Mouse (Mus musculus): ENCODE measurements around the gene Apc2.

Apc2 gene

GRCm38 (mm10) chr10:80347514-80347967 is 51.8 kb downstream of the Apc2 start:
- no peak for DNase-seq

- peak; percentile 75 for DNase-seq
These were observed 52.5 kb downstream of the Apc2 start, which contains the start of gene Adamtsl5 for GRCm38 (mm10) chr10:80348244-80348781. Gene Adamtsl5, minus strand, starts transcription at chr10:80348412.

- no peak for DNase-seq
These were observed 53.2 kb downstream of the Apc2 start for GRCm38 (mm10) chr10:80348981-80349380.

GRCm38 (mm10) chr10:80350292-80350691 is 54.5 kb downstream of the Apc2 start:
- DNase-seq, result peak; percentile 87

GRCm38 (mm10) chr10:80351896-80352295 is 56.1 kb downstream of the Apc2 start:
- DNase-seq, result no peak

GRCm38 (mm10) chr10:80352727-80353126 is 57.0 kb downstream of the Apc2 start:
- no peak for DNase-seq

GRCm38 (mm10) chr10:80355431-80355830 is 59.7 kb downstream of the Apc2 start:
- no peak for DNase-seq

- DNase-seq, result no peak
These were observed 60.4 kb downstream of the Apc2 start, which contains the start of gene Plk5 for GRCm38 (mm10) chr10:80356001-80356682. Gene Plk5, plus strand, starts transcription at chr10:80356459.

- no peak for DNase-seq
These were observed 61.0 kb downstream of the Apc2 start for GRCm38 (mm10) chr10:80356737-80357136.

GRCm38 (mm10) chr10:80357336-80357735 is 61.6 kb downstream of the Apc2 start:
- no peak for DNase-seq

GRCm38 (mm10) chr10:80357994-80358639 is 62.3 kb downstream of the Apc2 start:
- DNase-seq, result no peak

- DNase-seq, result no peak
These were observed 68.0 kb downstream of the Apc2 start for GRCm38 (mm10) chr10:80363734-80364133.

- no peak for DNase-seq
These were observed 70.0 kb downstream of the Apc2 start for GRCm38 (mm10) chr10:80365736-80366135.
